Mouse (Mus musculus) myocyte (in vitro differentiated cells): ENCODE data around the gene Trpc5os. TPM values are rescaled to one million over a fixed set of nuclear protein-coding genes. Genes with fewer than 3 reads are reported as not detected.

ENCODE experiments used
- H3K27me3 ChIP-seq: one replicate; pipeline ENCODE4 v1.6.1; 2011; ENCODE audit not compliant: control insufficient read depth, insufficient read depth, insufficient read length
- H3K36me3 ChIP-seq: one replicate; pipeline ENCODE4 v1.6.1; 2011; ENCODE audit not compliant: control insufficient read depth, insufficient read depth
- H3K4me2 ChIP-seq: one replicate; pipeline ENCODE4 v1.6.1; 2011; ENCODE audit warnings: low read depth, control low read depth
- H3K4me3 ChIP-seq: one replicate; pipeline ENCODE4 v1.5.1; 2011; ENCODE audit warnings: mild to moderate bottlenecking, control low read depth, moderate library complexity
- H3K79me2 ChIP-seq: one replicate; pipeline ENCODE4 v1.6.1; 2011; ENCODE audit not compliant: control insufficient read depth, insufficient read depth
- H3ac ChIP-seq: one replicate; pipeline ENCODE4 v1.6.1; 2011; ENCODE audit not compliant: control insufficient read depth, insufficient read length
- CEBPB ChIP-seq: IDR thresholded peaks from 2 replicates; pipeline ENCODE4 v1.6.1; 2011; ENCODE audit warnings: mild to moderate bottlenecking, moderate library complexity; ENCODE audit not compliant: poor library complexity, insufficient read depth, severe bottlenecking
- E2F4 ChIP-seq: IDR thresholded peaks from one replicate; pipeline ENCODE4 v1.6.1; 2011; ENCODE audit warnings: mild to moderate bottlenecking, control low read depth, moderate library complexity; ENCODE audit not compliant: insufficient read depth
- MAX ChIP-seq: IDR thresholded peaks from one replicate; pipeline ENCODE4 v1.6.1; 2011; ENCODE audit warnings: low read depth, mild to moderate bottlenecking, control low read depth
- MYOD1 ChIP-seq, 3 experiments: IDR thresholded peaks; one replicate each; pipeline ENCODE4 v1.6.1; 2011; ENCODE audit warnings: control low read depth in 2 of 3, low read depth in 2 of 3, mild to moderate bottlenecking in 2 of 3, moderate library complexity in 1 of 3; ENCODE audit not compliant: insufficient read length in 2 of 3, control insufficient read depth in 1 of 3
- MYOG ChIP-seq, 3 experiments: IDR thresholded peaks; one replicate each; pipeline ENCODE4 v1.6.1; 2011; ENCODE audit warnings: control low read depth in 2 of 3, low read depth in 2 of 3, mild to moderate bottlenecking in 2 of 3; ENCODE audit not compliant: insufficient read length in 2 of 3, control insufficient read depth in 1 of 3, insufficient read depth in 1 of 3
- POLR2A ChIP-seq: IDR thresholded peaks from one replicate; pipeline ENCODE4 v1.6.1; 2011; ENCODE audit warnings: low read depth, mild to moderate bottlenecking, control low read depth, moderate library complexity; ENCODE audit not compliant: insufficient read length
- POLR2AphosphoS2 ChIP-seq: IDR thresholded peaks from one replicate; pipeline ENCODE4 v1.6.1; 2011; ENCODE audit warnings: low read depth, control low read depth; ENCODE audit not compliant: insufficient read length
- REST ChIP-seq: IDR thresholded peaks from one replicate; pipeline ENCODE4 v1.6.1; 2011; ENCODE audit warnings: mild to moderate bottlenecking, control low read depth, moderate library complexity; ENCODE audit not compliant: insufficient read depth, insufficient read length
- SRF ChIP-seq: IDR thresholded peaks from one replicate; pipeline ENCODE4 v1.6.1; 2011; ENCODE audit warnings: low read depth; ENCODE audit not compliant: control insufficient read depth, insufficient read length
- TCF12 ChIP-seq: IDR thresholded peaks from one replicate; pipeline ENCODE4 v1.6.1; 2011; ENCODE audit warnings: mild to moderate bottlenecking, control low read depth; ENCODE audit not compliant: poor library complexity, insufficient read depth, severe bottlenecking
- TCF3 ChIP-seq: IDR thresholded peaks from one replicate; pipeline ENCODE4 v1.6.1; 2011; ENCODE audit warnings: low read depth, control low read depth; ENCODE audit not compliant: insufficient read length
- USF1 ChIP-seq: IDR thresholded peaks from one replicate; pipeline ENCODE4 v1.6.1; 2011; ENCODE audit warnings: low read depth, mild to moderate bottlenecking, control low read depth, moderate library complexity
- polyA plus RNA-seq: library from polyadenylated mRNA; unstranded; fragments of >200 nt; fragmentation: generic; extraction: Trizol; gene quantifications from one replicate; pipeline ENCODE4 v1.2.1, GENCODE M21; 2012; ENCODE audit warnings: missing spikeins

The Trpc5os gene
- polyA plus RNA-seq, 1 experiment: not detected

DNA sequence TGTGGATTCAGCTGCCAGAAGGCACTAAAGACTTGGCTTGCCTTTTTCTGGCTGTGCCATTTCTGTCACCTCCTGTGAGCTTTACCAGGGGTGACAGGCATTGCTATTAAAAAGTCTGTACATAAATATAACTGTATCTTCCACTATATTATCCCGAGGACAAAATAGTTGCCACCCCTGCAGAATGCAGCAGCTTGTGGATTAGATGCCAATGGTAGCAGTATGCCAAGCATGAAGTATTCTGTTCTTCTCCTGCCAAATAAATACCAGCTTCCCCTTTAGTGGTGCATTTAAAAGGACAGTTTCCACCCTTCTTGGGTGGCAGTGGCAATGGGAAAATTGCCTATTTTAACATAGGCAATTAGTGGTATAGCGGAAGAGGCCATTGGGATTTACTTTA, 8.0 kb downstream of the Trpc5os start:
- Histone ChIP-seq H3K4me2 (no peak overlapping the region), H3K27me3 (no peaks in the 10 kb centered on the region), H3K79me2 (no peaks in the 10 kb centered on the region), H3K4me3 (no peak overlapping the region), H3K36me3 (no peaks in the 10 kb centered on the region), H3ac (no peak overlapping the region)
- no peak for TF ChIP-seq CEBPB
- TF ChIP-seq POLR2A: no peak
- no peak for TF ChIP-seq USF1
- TF ChIP-seq TCF12: no peak

DNA sequence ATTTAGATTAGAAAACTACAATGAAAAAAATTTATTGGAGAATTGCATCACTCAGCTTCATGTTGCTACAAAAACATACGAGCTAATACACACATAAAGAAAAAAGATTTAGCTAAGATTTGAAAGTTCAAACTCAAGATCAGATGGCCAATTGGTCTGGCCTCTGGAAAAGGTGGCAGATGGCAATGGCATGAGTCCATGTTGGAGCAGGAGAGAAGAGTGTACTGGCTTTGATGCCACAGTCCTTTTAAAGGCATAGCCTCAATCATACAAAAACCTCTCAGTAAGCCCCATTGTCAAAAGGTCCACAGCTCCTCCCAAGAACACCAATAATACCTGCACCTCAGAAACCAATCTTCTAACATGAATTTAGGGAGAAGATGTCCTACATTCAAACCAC, 35.0 kb downstream of the Trpc5os start:
- Histone ChIP-seq H3K36me3 (no peaks in the 10 kb centered on the region), H3K4me2 (no peak overlapping the region), H3ac (no peak overlapping the region), H3K4me3 (no peak overlapping the region), H3K27me3 (no peaks in the 10 kb centered on the region), H3K79me2 (no peaks in the 10 kb centered on the region)
- TF ChIP-seq POLR2A (no peak), POLR2AphosphoS2 (no peak), REST (no peak), MYOD1 (IDR thresholded peaks at IDR 0.05; ENCODE audit: control insufficient read depth in 1 of 3, insufficient read length in 2 of 3, low read depth in 2 of 3) (no peak), SRF (no peak), TCF12 (no peak), MAX (no peak), E2F4 (no peak), MYOG (IDR thresholded peaks at IDR 0.05; ENCODE audit: control insufficient read depth in 1 of 3, insufficient read depth in 1 of 3, insufficient read length in 2 of 3, low read depth in 2 of 3) (no peak), USF1 (no peak), CEBPB (no peak), TCF3 (no peak)

DNA sequence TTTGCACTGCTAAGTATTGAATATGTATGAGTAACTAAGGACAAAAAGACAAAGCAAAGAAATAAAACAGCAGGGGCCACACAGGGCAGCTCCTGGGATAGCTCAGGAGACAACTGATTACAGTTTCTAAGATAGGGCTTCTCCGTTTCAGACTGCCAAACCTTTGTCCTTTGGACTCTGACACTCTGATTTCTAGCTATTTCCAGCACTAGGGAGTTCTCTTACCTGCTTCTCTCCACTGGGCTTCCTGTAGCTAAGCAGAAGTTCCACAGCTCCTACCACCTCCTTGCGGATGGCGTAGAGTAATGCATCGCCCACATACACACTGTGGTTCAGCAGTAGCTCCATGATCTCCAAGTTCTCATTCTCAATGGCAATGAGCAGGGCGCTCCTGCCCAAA, 66.9 kb downstream of the Trpc5os start:
- H3K36me3 ChIP-seq: no peaks in the 10 kb centered on the region
- H3K4me2 ChIP-seq: no peak overlapping the region
- no peak overlapping the region for H3ac ChIP-seq
- no peak overlapping the region for H3K4me3 ChIP-seq
- no peaks in the 10 kb centered on the region for H3K79me2 ChIP-seq
- H3K27me3 ChIP-seq: no peaks in the 10 kb centered on the region
- TF ChIP-seq CEBPB (no peak), MYOG (IDR thresholded peaks at IDR 0.05; ENCODE audit: control insufficient read depth in 1 of 3, insufficient read depth in 1 of 3, insufficient read length in 2 of 3, low read depth in 2 of 3) (no peak), USF1 (no peak), POLR2A (no peak), MAX (no peak), SRF (no peak), REST (no peak), E2F4 (no peak), MYOD1 (IDR thresholded peaks at IDR 0.05; ENCODE audit: control insufficient read depth in 1 of 3, insufficient read length in 2 of 3, low read depth in 2 of 3) (no peak), POLR2AphosphoS2 (no peak), TCF12 (no peak), TCF3 (no peak)

DNA sequence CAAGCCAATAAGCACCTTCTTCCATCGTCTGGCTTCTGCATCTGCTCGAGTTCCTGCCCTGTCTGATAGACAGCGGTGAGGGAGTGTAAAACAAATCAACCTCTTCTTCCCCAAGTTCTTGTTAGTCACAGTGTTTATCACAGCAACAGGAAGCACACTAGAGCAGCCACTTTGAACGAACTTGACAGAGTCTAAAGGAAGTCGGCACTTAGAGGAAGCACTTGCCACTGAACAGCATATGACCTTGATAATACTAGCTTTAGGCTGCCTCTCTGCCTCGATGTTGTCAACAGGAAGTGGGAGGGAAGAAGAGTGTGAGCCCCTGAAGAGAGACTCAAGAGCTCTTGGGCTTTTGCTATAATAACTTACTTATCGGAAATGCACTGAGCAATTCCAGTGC, 69.7 kb downstream of the Trpc5os start:
- Histone ChIP-seq H3K4me3 (no peak overlapping the region), H3K4me2 (no peak overlapping the region), H3K36me3 (no peaks in the 10 kb centered on the region), H3ac (no peak overlapping the region), H3K27me3 (no peaks in the 10 kb centered on the region), H3K79me2 (no peaks in the 10 kb centered on the region)
- TF ChIP-seq POLR2A (no peak), E2F4 (no peak), MYOG (IDR thresholded peaks at IDR 0.05; ENCODE audit: control insufficient read depth in 1 of 3, insufficient read depth in 1 of 3, insufficient read length in 2 of 3, low read depth in 2 of 3) (no peak), REST (no peak), MYOD1 (IDR thresholded peaks at IDR 0.05; ENCODE audit: control insufficient read depth in 1 of 3, insufficient read length in 2 of 3, low read depth in 2 of 3) (no peak), TCF12 (no peak), MAX (no peak), USF1 (no peak), POLR2AphosphoS2 (no peak), CEBPB (no peak), TCF3 (no peak), SRF (no peak)

Other genes with a start within 250 kb of the Trpc5os start
- 3.6 TPM for gene Alg13, start 138.8 kb upstream of the Trpc5os start, polyA plus RNA-seq
- gene Trpc5, start 231.6 kb downstream of the Trpc5os start, polyA plus RNA-seq: not detected
- not detected for gene Rtl4, start 232.3 kb downstream of the Trpc5os start, polyA plus RNA-seq